Mouse (Mus musculus): ENCODE data around the gene Cxcl17. TPM values are rescaled to one million over a fixed set of nuclear protein-coding genes. Genes with fewer than 3 reads are reported as not detected.

The Cxcl17 gene
- total and polyA plus RNA-seq, 3 experiments, result not detected

- H3K9ac ChIP-seq (ENCODE audit: insufficient read depth, low read depth), result no peak overlapping the region
- DNase-seq (ENCODE audit: extremely low read depth), result no peak
- dilution Hi-C loops (cut with MboI; ENCODE audit: extremely low pct_ligation_motif_present, extremely low pct_unique_long_range_greater_than_20kb, low sequenced_read_pairs) (no loop called here), in situ Hi-C loops (cut with MboI; ENCODE audit: low pct_ligation_motif_present, low pct_unique_long_range_greater_than_20kb, low sequenced_read_pairs) (no loop called here)
- H3K79me2 ChIP-seq (replicated peaks; ENCODE audit: control insufficient read depth, extremely low read depth, insufficient read depth, poor library complexity, severe bottlenecking), result no peaks in the 10 kb centered on the region
- H3K27me3 ChIP-seq (replicated peaks), result no peaks in the 10 kb centered on the region
- H3K4me3 ChIP-seq (replicated peaks in 1 of 3; ENCODE audit: low read depth in 2 of 3, low read length in 2 of 3, poor library complexity in 1 of 3), result no peak overlapping the region
- peaks cover 19 to 34% of the 10 kb centered on the region in 2 experiments for H3K4me1 ChIP-seq (ENCODE audit: control insufficient read depth in 1 of 2, insufficient read depth in 2 of 2)
- no peaks in the 10 kb centered on the region for H3K9me3 ChIP-seq (replicated peaks; ENCODE audit: low read length)
- no peak for TF ChIP-seq SIN3A (IDR thresholded peaks at IDR 0.05; ENCODE audit: low read length)
- no peak for TF ChIP-seq CHD2 (IDR thresholded peaks at IDR 0.05; ENCODE audit: low read length)
- no peak for TF ChIP-seq MXI1 (IDR thresholded peaks at IDR 0.05; ENCODE audit: low read depth, low read length)
- no peak for TF ChIP-seq ZKSCAN1 (IDR thresholded peaks at IDR 0.05; ENCODE audit: borderline replicate concordance, low read depth, low read length)
- TF ChIP-seq NELFE (IDR thresholded peaks at IDR 0.05; ENCODE audit: low read depth, low read length), result no peak
- TF ChIP-seq ZNF384 (IDR thresholded peaks at IDR 0.05; ENCODE audit: low read depth, low read length), result no peak
- no peak for TF ChIP-seq ZC3H11A (IDR thresholded peaks at IDR 0.05; ENCODE audit: low read depth, low read length)
- no peak for TF ChIP-seq PAX5 (IDR thresholded peaks at IDR 0.05; ENCODE audit: low read length)
- no peak for TF ChIP-seq SMC3 (IDR thresholded peaks at IDR 0.05; ENCODE audit: low read depth, low read length)
- TF ChIP-seq CHD1 (IDR thresholded peaks at IDR 0.05; ENCODE audit: low read depth, low read length), result no peak
- TF ChIP-seq POLR2AphosphoS2 (IDR thresholded peaks at IDR 0.05; ENCODE audit: low read depth, low read length), result no peak
- TF ChIP-seq NRF1 (IDR thresholded peaks at IDR 0.05; ENCODE audit: low read depth, low read length), result no peak
- TF ChIP-seq ZMIZ1 (IDR thresholded peaks at IDR 0.05; ENCODE audit: low read depth, low read length), result no peak
- no peak overlapping the region for H3K4me2 ChIP-seq (ENCODE audit: insufficient read depth, low read depth, poor library complexity, severe bottlenecking)
- H3K36me3 ChIP-seq (replicated peaks in 1 of 2; ENCODE audit: control insufficient read depth in 1 of 2, insufficient read depth in 1 of 2, low read length in 1 of 2), result peaks cover 25 to 72% of the 10 kb centered on the region in 2 experiments
- no peak overlapping the region for H3K27ac ChIP-seq (ENCODE audit: insufficient read depth, low read depth)
These were observed 28.4 kb downstream of the Cxcl17 start for GRCm38 (mm10) chr7:25384318-25384717.

- DNase-seq (ENCODE audit: extremely low read depth), result no peak
- Histone ChIP-seq H3K9me3 (replicated peaks; ENCODE audit: low read length) (no peaks in the 10 kb centered on the region), H3K27ac (ENCODE audit: insufficient read depth, low read depth) (no peak overlapping the region), H3K4me2 (ENCODE audit: insufficient read depth, low read depth, poor library complexity, severe bottlenecking) (no peak overlapping the region), H3K9ac (ENCODE audit: insufficient read depth, low read depth) (no peak overlapping the region), H3K79me2 (replicated peaks; ENCODE audit: control insufficient read depth, extremely low read depth, insufficient read depth, poor library complexity, severe bottlenecking) (no peaks in the 10 kb centered on the region), H3K4me1 (ENCODE audit: control insufficient read depth in 1 of 2, insufficient read depth in 2 of 2) (peaks cover 19 to 34% of the 10 kb centered on the region in 2 experiments), H3K4me3 (replicated peaks in 1 of 3; ENCODE audit: low read depth in 2 of 3, low read length in 2 of 3, poor library complexity in 1 of 3) (no peak overlapping the region), H3K27me3 (replicated peaks) (no peaks in the 10 kb centered on the region), H3K36me3 (replicated peaks in 1 of 2; ENCODE audit: control insufficient read depth in 1 of 2, insufficient read depth in 1 of 2, low read length in 1 of 2) (peaks cover 25 to 75% of the 10 kb centered on the region in 2 experiments)
- dilution Hi-C loops (cut with MboI; ENCODE audit: extremely low pct_ligation_motif_present, extremely low pct_unique_long_range_greater_than_20kb, low sequenced_read_pairs), result no loop called here
- TF ChIP-seq ZC3H11A (IDR thresholded peaks at IDR 0.05; ENCODE audit: low read depth, low read length) (no peak), KAT2A (IDR thresholded peaks at IDR 0.05; ENCODE audit: insufficient replicate concordance, low read length) (no peak), JUN (IDR thresholded peaks at IDR 0.05; ENCODE audit: insufficient read depth, low read depth, low read length) (no peak), TCF12 (IDR thresholded peaks at IDR 0.05; ENCODE audit: low read depth, low read length) (no peak), RCOR1 (conservative IDR thresholded peaks at IDR 0.05; ENCODE audit: low read depth, low read length) (no peak), CHD1 (IDR thresholded peaks at IDR 0.05; ENCODE audit: low read depth, low read length) (no peak)
- in situ Hi-C loops (cut with MboI; ENCODE audit: low pct_ligation_motif_present, low pct_unique_long_range_greater_than_20kb, low sequenced_read_pairs), result no loop called here
These were observed 28.8 kb downstream of the Cxcl17 start for GRCm38 (mm10) chr7:25383891-25384290.

Data from CH12.LX (cell line).